Mouse (Mus musculus): ENCODE data around the gene D930020B18Rik.

The D930020B18Rik gene

DNA sequence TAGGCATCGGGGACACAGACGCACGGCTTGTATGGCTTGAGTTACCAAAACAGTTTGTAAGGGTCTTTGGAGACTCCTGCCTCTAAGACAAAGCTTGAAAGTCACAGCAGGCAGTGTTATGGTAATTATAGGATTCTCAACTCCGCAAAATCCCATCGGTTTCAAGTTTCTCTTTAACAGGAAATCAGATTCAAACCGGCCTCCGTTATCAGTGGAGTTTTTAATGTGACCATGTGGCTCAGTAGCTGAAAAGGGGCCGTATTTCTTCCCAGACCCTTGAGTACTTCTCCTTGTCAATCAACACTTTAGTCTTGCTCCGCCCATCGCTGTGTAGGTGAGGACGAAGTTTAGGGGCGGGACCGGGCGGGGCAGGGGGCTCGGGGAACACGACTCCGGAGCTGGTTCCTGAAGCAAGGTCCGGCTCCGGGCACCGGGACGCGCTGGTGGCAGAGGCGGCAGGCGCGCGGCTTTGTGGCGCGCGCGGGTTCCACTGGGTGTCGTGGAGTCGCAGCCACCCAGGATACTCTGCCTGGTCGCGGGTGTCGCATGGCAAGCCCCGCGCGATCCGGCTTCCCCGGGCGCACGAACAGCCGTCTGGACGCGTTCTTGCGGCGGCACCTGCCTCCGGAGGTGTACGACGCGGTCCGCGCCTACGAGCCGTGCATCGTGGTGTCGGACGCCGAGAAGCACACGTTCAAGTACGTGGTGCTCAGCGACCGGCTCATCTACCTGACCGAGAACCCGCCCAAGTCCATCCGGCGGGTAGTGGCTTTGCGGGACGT, at the start of gene D930020B18Rik:
Gene D930020B18Rik, plus strand, starts transcription at position 317 of the 782 bp plus-strand sequence.
- no peak for DNase-seq (ENCODE audit: low read depth, low spot score)

DNA sequence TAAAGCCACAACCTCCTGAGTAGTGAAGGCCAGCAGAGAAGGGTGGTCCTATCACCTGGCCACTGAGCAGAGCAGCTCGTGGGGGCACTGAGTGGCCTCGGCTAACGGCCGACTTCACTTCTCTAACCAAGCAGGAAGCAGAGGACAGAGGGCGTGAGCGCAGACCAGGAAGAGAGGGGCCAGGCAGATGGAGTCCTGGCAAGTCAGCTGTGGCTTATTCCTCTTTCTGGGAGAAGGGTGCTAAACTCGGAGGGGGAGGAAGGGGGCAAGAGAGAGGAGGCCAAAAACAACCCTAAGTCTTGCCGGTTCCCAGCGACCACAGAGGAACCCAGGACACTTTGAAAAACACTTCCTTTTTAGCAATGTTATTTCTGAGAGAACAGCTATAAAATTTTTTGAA, 44.8 kb upstream of the D930020B18Rik start:
- DNase-seq (ENCODE audit: low read depth, low spot score), result no peak

DNA sequence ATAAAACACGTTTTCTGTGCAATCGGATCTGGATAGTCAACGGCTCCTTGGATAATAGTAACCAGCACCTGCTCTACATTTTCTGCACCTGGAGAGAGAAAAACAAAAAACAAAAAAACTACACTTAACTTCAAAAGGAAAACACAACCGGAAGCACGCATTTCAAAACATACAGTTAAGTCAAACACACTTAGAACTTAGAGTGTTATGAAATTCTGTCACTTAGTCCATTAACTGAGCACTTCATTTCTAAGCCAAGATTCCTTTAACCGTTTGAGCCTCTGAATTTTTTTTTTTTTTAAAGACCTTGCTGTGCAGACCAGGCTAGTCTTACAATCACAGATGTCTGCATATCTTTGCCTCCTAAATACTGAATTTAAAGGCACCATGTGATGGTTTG, 40.1 kb upstream of the D930020B18Rik start:
- DNase-seq (ENCODE audit: low read depth, low spot score), result no peak

DNA sequence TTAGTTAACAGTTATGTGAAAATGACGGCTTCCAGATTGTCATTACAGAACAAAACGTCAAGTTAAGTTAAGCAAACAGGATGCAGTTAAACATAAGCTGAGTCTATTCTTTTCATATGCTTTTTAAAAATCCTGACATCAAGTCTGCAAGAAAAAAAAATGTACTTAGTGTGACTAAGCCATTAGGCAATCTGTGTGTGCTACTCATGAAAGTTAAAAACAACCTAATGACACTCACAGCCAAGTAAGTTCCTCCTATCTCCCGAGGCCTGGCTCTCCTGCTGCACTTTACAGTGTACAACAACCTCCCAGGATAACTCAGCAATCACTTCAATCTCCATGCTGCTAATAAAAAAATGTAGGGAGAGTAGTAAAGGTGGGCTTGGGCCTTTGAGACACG, 37.8 kb upstream of the D930020B18Rik start:
- DNase-seq (ENCODE audit: low read depth, low spot score), result no peak

DNA sequence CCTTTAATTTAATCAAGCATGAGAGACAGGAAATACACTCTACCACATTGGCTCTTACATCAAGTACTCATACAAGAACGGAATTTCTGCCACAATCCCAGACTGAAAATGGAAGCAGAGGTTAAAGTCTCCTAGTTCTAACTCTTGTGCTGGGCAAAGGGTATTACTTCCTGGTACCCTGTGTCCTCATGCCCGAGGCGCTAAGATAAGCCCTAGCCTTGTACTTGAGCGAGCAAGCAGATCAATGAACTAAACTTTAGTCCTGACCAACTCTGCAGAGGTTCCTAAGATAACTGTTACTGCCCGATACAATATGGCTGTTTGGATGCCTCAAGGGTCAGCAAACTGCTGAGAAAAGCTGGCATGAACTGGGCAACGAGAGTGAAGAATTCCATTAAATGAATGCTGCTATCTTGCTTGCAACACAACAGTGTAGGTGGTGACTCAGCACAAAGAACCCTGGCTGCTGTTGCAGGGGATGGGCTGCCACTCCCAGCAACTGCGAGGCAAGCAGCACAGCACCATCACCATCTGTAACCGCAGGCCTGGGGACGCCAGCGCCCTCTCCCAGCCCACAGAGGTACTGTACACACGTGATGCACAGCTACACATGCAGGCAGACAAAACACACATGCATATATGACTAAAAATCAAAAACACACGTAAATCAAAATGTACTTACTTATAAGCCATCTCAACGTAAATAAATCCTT, 36.6 kb upstream of the D930020B18Rik start:
- no peak for DNase-seq (ENCODE audit: low read depth, low spot score)

DNA sequence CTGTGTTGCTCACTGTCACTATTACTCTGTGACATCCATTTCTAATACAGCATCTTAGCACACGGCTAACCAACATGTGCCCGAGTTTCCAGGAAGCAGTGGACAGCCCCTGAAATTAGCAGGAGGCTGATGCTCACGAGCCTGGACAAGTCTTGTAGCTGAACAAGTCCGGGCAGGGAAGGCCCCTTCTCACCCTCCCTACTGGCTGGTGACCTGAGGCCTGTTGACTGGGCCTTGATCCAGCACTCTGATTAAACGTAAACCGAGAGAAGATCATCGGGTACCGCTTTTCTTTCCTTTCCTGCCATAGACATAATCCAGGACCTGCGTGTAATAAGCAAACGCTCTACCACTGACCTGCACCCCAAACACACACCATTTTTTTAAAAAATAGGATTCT, 33.2 kb upstream of the D930020B18Rik start:
- no peak for DNase-seq (ENCODE audit: low read depth, low spot score)

DNA sequence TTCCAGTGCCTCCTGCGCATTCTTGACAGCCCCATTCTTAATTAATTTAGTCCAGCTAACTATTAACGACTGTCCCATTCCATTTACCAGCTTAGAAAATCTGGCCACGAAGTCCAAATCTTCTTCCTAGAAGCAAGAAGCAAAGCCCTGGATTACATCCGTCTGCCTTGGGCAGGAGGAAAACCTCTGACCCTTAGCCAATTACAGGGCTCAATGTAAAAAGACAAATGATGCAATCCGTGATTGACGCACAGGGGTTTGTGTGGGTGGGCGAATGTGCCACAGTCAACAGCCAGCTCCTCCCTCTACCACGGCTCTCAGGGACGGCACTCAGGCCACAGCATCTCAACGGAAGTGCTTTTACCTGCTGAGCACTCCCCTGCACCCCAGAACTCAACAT, 29.8 kb upstream of the D930020B18Rik start:
- no peak for DNase-seq (ENCODE audit: low read depth, low spot score)

DNA sequence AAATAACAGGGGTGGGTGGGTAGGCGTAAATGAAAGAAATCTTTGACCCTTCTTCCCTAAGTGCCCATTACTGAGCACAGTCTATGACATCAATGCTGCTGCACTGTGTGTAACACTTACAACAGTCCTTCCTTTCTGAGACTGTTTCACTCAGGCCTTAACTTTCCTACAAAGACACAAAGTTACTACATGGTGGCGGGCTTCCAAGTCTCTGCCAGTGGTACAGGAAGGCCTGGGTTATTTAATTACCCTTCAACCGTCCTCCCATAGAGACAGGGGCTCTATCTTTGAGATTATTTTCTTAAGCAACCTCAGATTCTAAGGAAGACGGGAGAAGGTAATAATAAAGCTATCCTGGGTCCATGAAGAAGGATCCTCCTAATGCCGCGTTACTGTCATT, 28.9 kb upstream of the D930020B18Rik start:
- no peak for DNase-seq (ENCODE audit: low read depth, low spot score)

DNA sequence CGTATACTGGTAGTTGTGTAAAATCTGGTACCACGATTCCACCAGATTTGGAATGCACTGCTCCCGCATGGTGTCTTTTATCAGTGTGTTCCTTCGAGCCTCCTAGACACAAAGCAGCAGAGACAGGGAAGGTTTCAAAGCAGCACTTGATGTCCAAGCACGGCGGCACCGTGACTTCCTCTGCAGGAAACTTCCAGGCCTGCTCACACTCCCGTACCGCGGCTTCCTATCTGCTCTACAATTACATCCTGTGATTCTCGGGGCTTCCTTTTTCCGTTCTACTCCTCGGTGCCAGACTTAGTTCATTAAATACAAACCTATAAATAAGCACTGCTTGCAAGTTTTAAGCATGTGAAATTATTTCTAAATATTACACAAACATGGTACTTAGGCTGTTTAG, 27.8 kb upstream of the D930020B18Rik start:
- DNase-seq (ENCODE audit: low read depth, low spot score), result no peak

DNA sequence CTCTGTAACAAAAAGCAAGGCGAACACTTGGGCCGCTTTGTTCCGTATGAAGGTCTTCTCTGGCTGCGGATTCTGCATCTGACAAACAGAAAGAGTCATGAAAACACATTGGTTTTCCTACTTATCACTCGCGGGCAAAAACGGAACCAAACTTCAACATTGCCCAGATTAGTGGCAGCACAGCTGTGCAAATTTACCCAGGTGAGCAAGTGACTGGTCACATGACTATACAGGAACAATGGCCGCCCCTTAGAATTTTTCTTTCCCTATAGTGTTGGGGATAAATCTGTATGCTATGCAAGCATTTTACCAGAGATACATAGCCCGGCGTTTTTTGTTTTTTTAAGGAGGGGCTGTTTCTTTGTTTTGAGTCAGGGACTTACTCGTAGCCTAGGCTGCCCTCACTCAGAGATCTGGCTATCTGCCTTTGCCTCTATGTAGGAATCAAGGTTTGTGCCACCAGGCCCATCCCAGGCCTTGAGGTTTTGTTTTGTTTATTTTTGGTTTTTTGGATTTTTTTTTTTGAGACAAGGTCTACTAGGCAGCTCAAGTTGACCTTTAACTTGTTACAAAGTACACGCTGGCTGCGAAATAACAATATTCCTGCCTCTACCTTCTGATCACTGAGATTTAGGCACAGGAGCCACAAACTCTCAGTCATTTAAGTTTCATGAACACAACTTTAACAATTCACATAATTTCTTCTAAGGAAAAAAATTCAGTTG, 26.1 kb upstream of the D930020B18Rik start:
- no peak for DNase-seq (ENCODE audit: low read depth, low spot score)

DNA sequence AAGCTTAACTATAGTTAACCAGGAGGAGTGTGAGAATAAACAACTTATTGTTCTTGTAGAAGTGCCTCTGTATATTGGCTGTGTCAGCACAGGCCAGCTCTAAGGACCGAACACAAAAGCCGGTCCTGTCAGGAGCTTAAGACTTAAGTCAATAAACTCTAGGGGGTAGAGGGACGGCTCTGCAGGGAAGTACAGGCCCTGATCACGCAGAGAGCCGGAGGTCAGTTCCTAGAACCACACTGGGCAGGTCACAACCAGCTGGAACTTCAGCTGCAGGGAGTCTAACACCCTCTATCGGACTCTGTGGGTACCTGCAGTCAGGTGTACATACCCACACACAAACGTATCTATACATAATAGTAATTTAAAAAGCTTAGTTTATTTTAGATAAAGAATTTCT, 25.5 kb upstream of the D930020B18Rik start:
- DNase-seq (ENCODE audit: low read depth, low spot score), result no peak

DNA sequence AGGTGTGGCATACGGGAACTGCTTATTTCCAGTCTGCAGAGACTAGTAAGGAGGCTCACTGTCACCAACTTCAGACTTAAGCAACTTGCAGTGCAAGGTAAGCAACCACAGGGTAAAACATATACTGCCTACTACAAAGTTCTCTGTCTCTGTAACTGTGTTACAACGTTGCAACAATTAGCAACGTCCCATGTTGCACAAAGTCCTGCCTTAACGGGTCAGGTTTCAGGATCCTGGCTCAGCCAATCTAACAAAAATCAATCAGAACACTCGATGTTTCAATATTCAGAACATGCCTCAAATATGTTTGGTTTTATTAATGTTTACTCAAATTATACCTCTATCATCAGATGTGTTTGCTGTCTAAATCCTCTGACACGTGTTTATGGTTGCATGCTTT, 19.0 kb upstream of the D930020B18Rik start:
- DNase-seq (ENCODE audit: low read depth, low spot score), result no peak

DNA sequence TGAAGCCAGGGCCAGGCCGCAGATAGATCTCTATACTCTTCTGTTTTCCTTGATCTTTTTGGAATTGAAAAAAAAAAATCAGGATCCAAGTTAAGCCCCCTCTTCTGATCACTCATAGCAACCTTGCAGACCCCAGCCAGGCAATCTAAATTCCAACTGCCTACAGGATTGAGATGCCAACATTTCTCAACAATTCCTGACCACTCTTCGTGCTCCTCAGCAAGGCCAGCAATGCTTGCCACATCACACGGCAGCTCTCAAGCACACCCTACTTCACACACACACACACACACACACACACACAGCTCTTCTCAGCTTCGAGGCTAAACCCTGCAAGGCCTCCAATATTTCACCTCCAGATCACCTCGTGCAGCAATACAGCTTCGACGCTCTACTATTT, 17.7 kb upstream of the D930020B18Rik start:
- no peak for DNase-seq (ENCODE audit: low read depth, low spot score)

DNA sequence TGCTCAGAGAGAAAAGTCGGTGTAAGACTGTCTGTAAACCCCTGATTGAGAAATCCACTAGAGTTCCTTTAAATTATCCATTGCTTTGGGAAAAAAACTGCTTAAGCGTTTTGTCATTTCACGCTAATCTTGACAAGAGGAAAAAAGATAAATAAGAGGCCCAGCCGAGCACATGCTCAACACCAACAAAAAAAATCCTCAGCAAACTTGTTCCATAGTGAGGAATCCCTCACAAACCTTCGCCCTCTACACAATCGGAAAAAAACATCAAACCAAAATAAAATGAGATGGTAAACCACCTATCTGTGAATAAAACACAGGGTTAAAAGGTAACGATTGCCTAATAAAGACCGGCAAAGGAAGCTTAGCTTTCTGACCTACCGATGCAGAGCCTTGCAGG, 16.4 kb upstream of the D930020B18Rik start:
- DNase-seq (ENCODE audit: low read depth, low spot score), result peak; percentile 5

DNA sequence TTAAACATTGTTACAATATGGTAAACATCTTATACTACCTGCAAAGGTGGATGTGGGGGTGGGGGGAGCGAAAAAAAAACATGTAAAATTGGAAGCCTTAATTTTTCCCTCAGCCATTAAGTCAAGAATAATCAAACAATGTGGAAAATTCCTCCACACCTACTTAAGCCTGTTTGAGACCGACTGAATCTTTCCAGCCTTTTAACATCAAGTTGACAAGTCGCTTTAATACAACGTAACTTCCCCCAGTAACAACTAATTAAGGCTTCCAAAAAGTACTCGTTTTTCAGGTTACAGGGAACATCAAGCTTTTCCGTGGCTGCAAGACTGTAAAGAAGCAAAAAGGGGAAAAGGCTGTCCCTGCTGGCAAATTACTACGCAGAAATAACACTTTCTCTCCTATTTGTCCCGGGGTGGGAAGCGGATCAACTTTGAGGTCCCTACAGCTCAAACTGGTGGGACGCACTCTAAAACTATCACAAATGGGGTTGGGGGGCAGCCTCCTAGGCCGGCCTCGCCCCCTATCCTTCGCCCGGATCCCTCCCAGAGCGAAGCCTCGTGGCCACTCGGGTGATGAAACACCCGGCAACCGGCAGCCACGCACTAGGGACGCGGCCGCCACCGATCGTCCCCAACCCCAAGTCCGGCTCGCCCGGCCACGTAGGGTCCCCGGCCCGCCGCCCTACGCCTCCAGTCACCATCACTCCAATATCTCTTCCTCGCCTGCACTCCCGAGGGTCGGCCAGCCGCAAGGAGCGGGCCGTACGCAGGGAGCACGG, 15.8 kb upstream of the D930020B18Rik start:
- DNase-seq (ENCODE audit: low read depth, low spot score), result peak; percentile 16

DNA sequence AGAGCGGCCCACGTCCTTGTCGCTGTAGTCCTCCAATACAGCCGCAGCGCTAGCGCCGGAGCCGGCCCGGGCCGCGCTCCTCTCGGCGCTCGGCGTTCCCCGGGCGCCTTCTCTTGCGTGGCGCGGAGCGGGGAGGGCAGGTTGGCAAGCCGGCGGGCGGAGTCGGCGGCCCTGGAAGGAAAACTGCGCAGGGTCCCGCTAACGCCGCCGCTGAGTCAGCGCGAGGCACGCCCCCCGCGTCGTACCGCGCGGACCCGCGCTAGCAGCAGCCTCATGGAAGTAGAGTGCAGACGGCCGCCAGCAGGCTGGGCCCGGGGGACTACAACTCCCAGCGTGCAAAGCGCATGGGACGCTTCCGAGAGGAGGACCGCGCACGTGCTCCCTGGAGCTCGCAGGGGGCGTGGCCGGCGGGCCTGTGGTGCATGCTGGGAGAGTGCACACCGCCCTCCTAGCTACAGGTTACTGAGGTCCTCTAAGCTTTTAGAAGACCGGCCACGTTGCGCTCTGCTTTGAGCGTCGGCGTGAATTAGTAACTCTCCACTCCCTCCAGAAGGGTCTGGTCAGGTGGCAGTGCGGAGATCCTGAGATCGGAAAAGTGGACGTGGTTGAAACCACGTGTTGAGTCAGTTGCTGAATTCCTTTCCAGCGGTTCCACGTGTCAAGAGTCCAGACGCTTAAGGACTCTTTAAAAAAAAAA, 15.1 kb upstream of the D930020B18Rik start, which contains the start of gene Xpot:
Gene Xpot, minus strand, starts transcription at position 147 of the 697 bp plus-strand sequence.
- peak; percentile 88 for DNase-seq (ENCODE audit: low read depth, low spot score)

DNA sequence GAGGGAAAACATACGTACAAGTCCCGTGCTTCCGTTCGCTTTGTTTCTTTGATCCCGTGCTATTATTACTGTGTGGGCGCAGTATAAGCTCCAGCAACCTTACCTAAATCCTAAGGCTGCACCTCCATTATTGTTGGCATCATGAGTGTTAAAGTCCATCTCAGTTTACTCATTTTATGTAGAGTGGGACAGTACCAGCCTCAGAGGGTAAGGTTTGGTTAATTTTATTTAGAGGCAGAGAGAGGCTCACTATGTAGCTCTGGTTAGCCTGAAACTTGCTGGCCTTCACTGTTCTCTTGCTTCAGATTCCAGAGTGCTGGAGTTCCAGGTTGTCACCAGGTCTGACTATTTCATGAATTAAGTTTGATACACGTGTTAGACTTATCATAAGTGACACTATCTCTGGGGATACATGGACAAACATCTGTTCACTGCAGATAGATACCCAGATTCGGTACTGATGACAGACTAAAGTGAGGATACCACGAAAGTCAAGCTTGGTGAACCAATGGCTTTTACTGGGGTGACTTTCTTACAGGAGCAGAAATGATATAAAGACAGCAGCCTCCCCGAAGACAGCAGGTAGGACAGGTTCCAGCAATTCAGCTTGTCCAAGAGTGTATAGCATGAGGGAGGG, 14.1 kb upstream of the D930020B18Rik start:
- no peak for DNase-seq (ENCODE audit: low read depth, low spot score)

DNA sequence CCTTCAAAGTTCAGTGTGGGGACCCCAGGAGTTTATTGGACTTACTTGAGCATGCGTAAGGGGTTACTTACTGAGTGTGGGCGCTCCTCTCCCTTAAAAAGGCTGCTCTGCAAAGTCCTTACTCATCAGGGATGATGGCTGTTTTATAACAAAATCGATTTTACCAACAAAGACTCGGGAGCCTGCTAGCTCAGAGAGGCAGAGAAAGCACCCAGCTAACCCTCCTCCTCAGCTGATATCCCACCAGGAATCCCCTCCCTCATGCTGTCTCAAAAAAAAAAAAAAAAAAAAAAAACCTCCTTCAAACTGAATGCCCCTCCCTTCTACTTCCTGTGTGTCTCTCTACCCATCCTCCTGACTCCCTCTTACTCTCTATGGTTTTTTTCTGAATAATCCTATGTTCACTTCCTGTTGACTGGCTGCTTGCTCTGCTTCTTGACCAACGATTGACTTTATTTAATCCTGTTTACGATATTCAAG, 12.8 kb upstream of the D930020B18Rik start:
- no peak for DNase-seq (ENCODE audit: low read depth, low spot score)

DNA sequence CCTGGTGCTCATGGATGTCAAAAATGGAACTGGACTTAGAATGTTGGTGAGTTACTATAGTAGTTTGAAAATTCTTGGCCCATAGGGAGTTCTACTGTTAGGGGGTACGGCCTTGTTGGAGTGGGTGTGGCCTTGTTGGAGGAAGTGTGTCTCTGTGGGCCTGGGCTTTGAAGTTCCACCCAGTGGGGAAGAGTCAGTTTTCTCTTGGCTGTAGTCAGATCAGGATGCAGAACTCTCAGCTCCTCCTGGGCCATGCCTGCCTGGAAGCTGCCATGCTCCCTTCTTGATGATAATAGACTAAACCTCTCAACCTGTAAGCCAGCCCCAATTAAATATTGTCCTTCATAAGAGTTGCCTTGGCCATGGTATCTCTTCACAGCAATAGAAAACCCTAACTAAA, 7.2 kb upstream of the D930020B18Rik start:
- DNase-seq (ENCODE audit: low read depth, low spot score), result no peak

DNA sequence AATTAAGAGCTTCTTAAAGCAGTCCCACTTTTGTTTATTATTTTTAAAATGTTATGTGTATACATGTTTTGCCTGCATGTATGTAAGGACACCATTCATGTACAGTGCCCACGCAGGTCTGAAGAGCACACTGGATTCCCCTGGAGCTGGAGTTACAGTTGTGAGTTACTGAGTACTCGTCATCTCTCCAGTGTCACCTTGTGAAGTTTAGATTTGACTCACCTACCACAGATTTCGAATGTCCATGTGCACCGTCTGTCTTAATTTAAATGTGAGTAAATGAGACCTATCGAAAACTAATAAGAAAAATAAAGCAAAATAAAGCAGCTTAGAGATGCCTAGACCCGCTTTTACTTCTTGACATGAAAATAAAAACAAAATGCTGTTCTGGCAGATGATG, 5.1 kb upstream of the D930020B18Rik start:
- DNase-seq (ENCODE audit: low read depth, low spot score), result no peak
